Mouse (Mus musculus) hindbrain, embryonic 11.5 days (tissue): Measurements from ENCODE around the gene Depdc7. TPM values are rescaled to one million over a fixed set of nuclear protein-coding genes. Genes with fewer than 3 reads are reported as not detected.

Experiments used
- ATAC-seq: fragments of 200-750 bp; cut with Nextera tagmentation; 2 replicates; pipeline ENCODE4 v1.8.0; 2017; ENCODE audit warnings: mild to moderate bottlenecking, moderate TSS enrichment, moderate library complexity; ENCODE audit not compliant: low FRiP score
- DNase-seq: peaks from one replicate; pipeline ENCODE4 v3.0.0-alpha.2; 2015; ENCODE audit warnings: low spot score
- H3K27ac ChIP-seq: fragments of 300-500 bp; sonication (generic); 2 replicates; pipeline ENCODE4 v1.5.1; 2014; ENCODE audit warnings: mild to moderate bottlenecking, low read depth, low read length
- H3K27me3 ChIP-seq: fragments of 300-500 bp; sonication (generic); 2 replicates; pipeline ENCODE4 v1.6.1; 2014; ENCODE audit warnings: mild to moderate bottlenecking, low read length, moderate library complexity, mixed read lengths; ENCODE audit not compliant: control insufficient read depth, insufficient read depth
- H3K36me3 ChIP-seq: fragments of 300-500 bp; sonication (generic); 2 replicates; pipeline ENCODE4 v1.6.1; 2014; ENCODE audit warnings: mild to moderate bottlenecking, low read length, moderate library complexity, mixed read lengths; ENCODE audit not compliant: control insufficient read depth, insufficient read depth
- H3K4me1 ChIP-seq: fragments of 300-500 bp; sonication (generic); replicated peaks from 2 replicates; pipeline ENCODE4 v1.6.1; 2014; ENCODE audit warnings: low read length, mixed read lengths; ENCODE audit not compliant: control insufficient read depth, insufficient read depth
- H3K4me2 ChIP-seq: fragments of 300-500 bp; sonication (generic); replicated peaks from 2 replicates; pipeline ENCODE4 v1.6.1; 2014; ENCODE audit warnings: mild to moderate bottlenecking, low read depth, low read length
- H3K4me3 ChIP-seq: fragments of 300-500 bp; sonication (generic); 2 replicates; pipeline ENCODE4 v1.5.1; 2014; ENCODE audit warnings: low read depth, low read length
- H3K9ac ChIP-seq: fragments of 300-500 bp; sonication (generic); 2 replicates; pipeline ENCODE4 v1.6.1; 2014; ENCODE audit warnings: low read depth, low read length
- H3K9me3 ChIP-seq: fragments of 300-500 bp; sonication (generic); 2 replicates; pipeline ENCODE4 v1.6.1; 2016; ENCODE audit warnings: low read length; ENCODE audit not compliant: control insufficient read depth
- WGBS: fragments of 180-500 bp; shearing (Covaris S2); extraction: QIAGEN DNeasy Blood & Tissue Kit; methylation state at CpG from one replicate; pipeline ENCODE4 v1.1.7; 2014; 5-methylcytosine and 5-hydroxymethylcytosine counted together
- polyA plus RNA-seq: library from polyadenylated mRNA; unstranded; fragments of >200 nt; fragmentation: Nextera tagmentation; extraction: Ambion mirVana; gene quantifications from 2 replicates; pipeline ENCODE4 v1.2.1, GENCODE M21; 2014

Depdc7 gene
- polyA plus RNA-seq, 1 experiment from 2014 or later: 2.4 TPM

DNA sequence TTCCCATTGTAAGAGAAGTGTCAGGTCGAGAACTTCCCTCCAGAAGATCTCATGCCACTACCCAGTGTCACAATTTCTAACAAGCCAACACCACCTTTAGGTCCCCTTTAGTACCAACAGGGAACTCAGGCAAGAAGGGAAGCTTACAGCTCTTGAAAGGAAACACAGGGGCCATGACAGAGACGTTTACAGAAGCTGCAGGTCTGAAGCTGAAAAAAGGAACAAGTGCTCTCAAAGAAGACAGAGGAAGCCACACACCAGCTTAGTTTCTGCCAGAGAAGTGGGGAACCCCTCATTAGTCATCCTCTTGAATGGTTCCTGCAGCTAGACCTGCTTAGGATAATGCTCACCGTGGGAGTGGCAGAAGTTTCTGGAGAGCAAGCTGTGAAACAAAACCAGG, 55.4 kb downstream of the Depdc7 start:
- 71% methylated on average over 3 of the region's 3 CpGs for WGBS
- ATAC-seq (no peak), DNase-seq (no peak)
- Histone ChIP-seq H3K9ac (no peak overlapping the region), H3K4me2 (no peak overlapping the region), H3K36me3 (no peaks in the 10 kb centered on the region), H3K4me3 (no peak overlapping the region), H3K9me3 (no peaks in the 10 kb centered on the region), H3K4me1 (no peaks in the 10 kb centered on the region), H3K27me3 (no peaks in the 10 kb centered on the region), H3K27ac (no peak overlapping the region)

DNA sequence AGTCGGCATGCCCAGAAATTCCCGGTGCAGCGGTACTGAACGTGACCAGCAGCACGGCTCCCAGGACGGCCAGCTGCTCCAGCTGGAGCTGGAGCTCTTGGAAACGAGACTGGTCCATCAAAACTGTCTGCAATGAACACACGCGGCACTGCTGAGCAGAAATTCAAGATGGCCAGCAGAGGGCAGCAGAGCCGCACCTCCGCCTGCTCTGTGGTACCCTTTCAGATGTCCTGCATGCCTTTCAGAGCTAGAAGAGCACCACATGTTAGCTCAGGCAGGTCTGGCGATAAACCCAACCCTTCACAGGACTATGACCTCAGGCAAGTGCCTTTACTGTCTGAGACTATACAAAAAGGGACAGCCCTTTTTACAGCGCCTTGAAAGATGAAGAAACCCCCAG, 57.3 kb downstream of the Depdc7 start:
- H3K9ac ChIP-seq: no peak overlapping the region
- ATAC-seq: peak; percentile 90
- H3K4me2 ChIP-seq: no peak overlapping the region
- H3K9me3 ChIP-seq: no peaks in the 10 kb centered on the region
- H3K27ac ChIP-seq: no peak overlapping the region
- peak; percentile 91 for DNase-seq
- H3K4me1 ChIP-seq: no peaks in the 10 kb centered on the region
- no peak overlapping the region for H3K4me3 ChIP-seq
- WGBS: 12% methylated on average over 13 of the region's 13 CpGs
- no peaks in the 10 kb centered on the region for H3K27me3 ChIP-seq
- no peaks in the 10 kb centered on the region for H3K36me3 ChIP-seq

GRCm38 (mm10) chr2:104684771-104685170, 57.9 kb downstream of the Depdc7 start:
- ATAC-seq: no peak
- H3K4me3 ChIP-seq: no peak overlapping the region
- H3K27me3 ChIP-seq: no peaks in the 10 kb centered on the region
- H3K4me2 ChIP-seq: no peak overlapping the region
- WGBS: 87% methylated on average over 4 of the region's 4 CpGs
- H3K9ac ChIP-seq: no peak overlapping the region
- H3K27ac ChIP-seq: no peak overlapping the region
- no peak for DNase-seq
- no peaks in the 10 kb centered on the region for H3K36me3 ChIP-seq
- no peaks in the 10 kb centered on the region for H3K9me3 ChIP-seq
- no peaks in the 10 kb centered on the region for H3K4me1 ChIP-seq

DNA sequence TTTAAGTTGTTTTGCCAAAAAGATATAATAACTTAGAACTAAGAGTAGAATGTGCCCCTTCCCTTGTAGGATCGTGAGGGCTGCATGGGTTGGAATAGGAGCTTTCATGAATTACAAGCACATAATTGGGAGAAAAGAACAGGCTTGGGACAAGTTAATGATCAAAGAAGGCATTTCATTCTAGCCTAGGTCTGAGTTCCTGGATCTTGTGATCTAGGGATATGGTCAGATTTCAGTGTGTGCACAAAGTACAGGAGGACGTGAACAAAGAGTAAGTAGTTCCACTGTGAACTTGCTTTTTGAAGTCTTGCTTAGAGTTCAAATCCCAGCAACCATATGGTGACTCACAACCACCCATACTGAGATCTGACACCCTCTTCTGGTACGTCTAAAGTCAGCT, 65.4 kb downstream of the Depdc7 start:
- Histone ChIP-seq H3K9me3 (no peaks in the 10 kb centered on the region), H3K27me3 (no peaks in the 10 kb centered on the region), H3K4me2 (no peak overlapping the region), H3K27ac (no peak overlapping the region), H3K9ac (no peak overlapping the region), H3K4me1 (no peaks in the 10 kb centered on the region), H3K36me3 (no peaks in the 10 kb centered on the region), H3K4me3 (no peak overlapping the region)
- no peak for ATAC-seq
- no peak for DNase-seq
- 87% methylated on average over 3 of the region's 3 CpGs for WGBS

Other genes starting within 250 kb of the Depdc7 start
- 11.1 and 12.8 TPM in 2 replicates for gene Hipk3, start 248.4 kb downstream of the Depdc7 start, polyA plus RNA-seq
- gene Cstf3, start 152.4 kb downstream of the Depdc7 start, polyA plus RNA-seq: 91.6 and 103 TPM in 2 replicates
- gene Tcp11l1, start 30.7 kb downstream of the Depdc7 start, polyA plus RNA-seq: 68.5 and 69.5 TPM in 2 replicates
- gene Pin1rt1, start 26.5 kb downstream of the Depdc7 start, polyA plus RNA-seq: not detected in 2 replicates
- gene Qser1, start 73.9 kb upstream of the Depdc7 start, polyA plus RNA-seq: 14.1 and 19.6 TPM in 2 replicates
- 0.39 and 1.4 TPM in 2 replicates for gene Prrg4, start 107.0 kb upstream of the Depdc7 start, polyA plus RNA-seq
- 5.8 and 7.6 TPM in 2 replicates for gene Ccdc73, start 124.9 kb upstream of the Depdc7 start, polyA plus RNA-seq